Mouse (Mus musculus): Measurements from ENCODE around the gene Ngfr. TPM values are rescaled to one million over a fixed set of nuclear protein-coding genes. Genes with fewer than 3 reads are reported as not detected.

Gene Ngfr
- polyA plus RNA-seq, 1 experiment, result 2.0 TPM

GRCm38 (mm10) chr11:95597741-95598140 is 10.2 kb upstream of the Ngfr start:
- peaks cover 11% of the 10 kb centered on the region for H3K4me1 ChIP-seq (ENCODE audit: control insufficient read depth, insufficient read depth, low read length)
- no peaks in the 10 kb centered on the region for H3K36me3 ChIP-seq (ENCODE audit: control insufficient read depth, insufficient read depth, low read length, poor library complexity, severe bottlenecking)
- no peak overlapping the region for H3K4me3 ChIP-seq (ENCODE audit: low read depth, low read length)
- peaks cover 5% of the 10 kb centered on the region for H3K9me3 ChIP-seq (replicated peaks; ENCODE audit: control insufficient read depth, insufficient read depth, low read length, poor library complexity, severe bottlenecking)
- no peaks in the 10 kb centered on the region for H3K27me3 ChIP-seq (ENCODE audit: control insufficient read depth, insufficient read depth, low read length, poor library complexity, severe bottlenecking)
- no peak overlapping the region for H3K27ac ChIP-seq (ENCODE audit: insufficient read depth, low read length)
- no peak for TF ChIP-seq CTCF (IDR thresholded peaks at IDR 0.05; ENCODE audit: low read depth, low read length)
- no peak for TF ChIP-seq EP300 (IDR thresholded peaks at IDR 0.05; ENCODE audit: insufficient read depth, low read depth, low read length)
- TF ChIP-seq POLR2A (IDR thresholded peaks at IDR 0.05; ENCODE audit: insufficient read depth, low read length), result no peak
- H3K9ac ChIP-seq (ENCODE audit: low read depth, poor library complexity, severe bottlenecking), result no peak overlapping the region; the same call in 1 of the 2 replicates

DNA sequence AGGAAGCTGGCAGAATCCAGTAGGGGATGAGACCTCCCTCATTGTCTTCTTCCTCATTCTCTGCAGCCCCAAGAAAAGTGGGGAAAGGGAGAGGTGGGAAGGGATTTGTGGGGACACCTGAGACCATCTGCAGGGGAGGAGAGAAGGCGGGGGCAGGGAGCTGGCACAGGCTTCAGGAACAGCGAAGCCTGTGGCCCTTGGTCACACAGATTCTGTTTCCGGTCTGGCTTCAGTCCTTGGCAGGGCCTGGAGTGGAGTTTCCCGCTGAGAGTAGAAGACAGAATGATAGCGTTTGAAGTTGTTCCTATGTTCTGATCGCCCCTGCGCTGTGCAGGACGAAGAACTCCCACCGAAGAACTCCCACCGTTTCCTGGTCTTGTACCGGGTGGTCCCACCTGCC is 9.2 kb upstream of the Ngfr start:
- Histone ChIP-seq H3K9ac (ENCODE audit: low read depth, poor library complexity, severe bottlenecking) (no peak overlapping the region), H3K27me3 (ENCODE audit: control insufficient read depth, insufficient read depth, low read length, poor library complexity, severe bottlenecking) (no peaks in the 10 kb centered on the region), H3K9me3 (replicated peaks; ENCODE audit: control insufficient read depth, insufficient read depth, low read length, poor library complexity, severe bottlenecking) (no peaks in the 10 kb centered on the region), H3K36me3 (ENCODE audit: control insufficient read depth, insufficient read depth, low read length, poor library complexity, severe bottlenecking) (no peaks in the 10 kb centered on the region), H3K4me3 (ENCODE audit: low read depth, low read length) (no peak overlapping the region), H3K27ac (ENCODE audit: insufficient read depth, low read length) (no peak overlapping the region), H3K4me1 (ENCODE audit: control insufficient read depth, insufficient read depth, low read length) (peaks cover 11% of the 10 kb centered on the region)
- TF ChIP-seq CTCF (IDR thresholded peaks at IDR 0.05; ENCODE audit: low read depth, low read length), result no peak
- no peak for TF ChIP-seq EP300 (IDR thresholded peaks at IDR 0.05; ENCODE audit: insufficient read depth, low read depth, low read length)

GRCm38 (mm10) chr11:95596150-95596515 is 8.6 kb upstream of the Ngfr start:
- H3K27ac ChIP-seq (ENCODE audit: insufficient read depth, low read length), result no peak overlapping the region
- no peak overlapping the region for H3K9ac ChIP-seq (ENCODE audit: low read depth, poor library complexity, severe bottlenecking)

GRCm38 (mm10) chr11:95595438-95596149 is 8.1 kb upstream of the Ngfr start:
- H3K27ac ChIP-seq (ENCODE audit: insufficient read depth, low read length), result no peak overlapping the region
- H3K27me3 ChIP-seq (ENCODE audit: control insufficient read depth, insufficient read depth, low read length, poor library complexity, severe bottlenecking), result no peaks in the 10 kb centered on the region
- H3K9me3 ChIP-seq (replicated peaks; ENCODE audit: control insufficient read depth, insufficient read depth, low read length, poor library complexity, severe bottlenecking), result no peaks in the 10 kb centered on the region
- H3K4me1 ChIP-seq (ENCODE audit: control insufficient read depth, insufficient read depth, low read length), result peaks cover 9% of the 10 kb centered on the region
- no peak overlapping the region for H3K9ac ChIP-seq (ENCODE audit: low read depth, poor library complexity, severe bottlenecking)
- H3K36me3 ChIP-seq (ENCODE audit: control insufficient read depth, insufficient read depth, low read length, poor library complexity, severe bottlenecking), result no peaks in the 10 kb centered on the region
- TF ChIP-seq CTCF (IDR thresholded peaks at IDR 0.05; ENCODE audit: low read depth, low read length) (no peak), EP300 (IDR thresholded peaks at IDR 0.05; ENCODE audit: insufficient read depth, low read depth, low read length) (no peak), POLR2A (IDR thresholded peaks at IDR 0.05; ENCODE audit: insufficient read depth, low read length) (no peak)
- no peak overlapping the region for H3K4me3 ChIP-seq (ENCODE audit: low read depth, low read length)

More at GRCm38 (mm10) chr11:95596150-95596515, 8.6 kb upstream of the Ngfr start:
- Histone ChIP-seq H3K9me3 (replicated peaks; ENCODE audit: control insufficient read depth, insufficient read depth, low read length, poor library complexity, severe bottlenecking) (no peaks in the 10 kb centered on the region), H3K4me3 (ENCODE audit: low read depth, low read length) (no peak overlapping the region), H3K36me3 (ENCODE audit: control insufficient read depth, insufficient read depth, low read length, poor library complexity, severe bottlenecking) (no peaks in the 10 kb centered on the region), H3K27me3 (ENCODE audit: control insufficient read depth, insufficient read depth, low read length, poor library complexity, severe bottlenecking) (no peaks in the 10 kb centered on the region), H3K4me1 (ENCODE audit: control insufficient read depth, insufficient read depth, low read length) (peaks cover 11% of the 10 kb centered on the region)
- no peak for TF ChIP-seq EP300 (IDR thresholded peaks at IDR 0.05; ENCODE audit: insufficient read depth, low read depth, low read length)
- no peak for TF ChIP-seq CTCF (IDR thresholded peaks at IDR 0.05; ENCODE audit: low read depth, low read length)
- TF ChIP-seq POLR2A (IDR thresholded peaks at IDR 0.05; ENCODE audit: insufficient read depth, low read length), result no peak

GRCm38 (mm10) chr11:95594686-95595212 is 7.2 kb upstream of the Ngfr start:
- H3K4me3 ChIP-seq (ENCODE audit: low read depth, low read length), result no peak overlapping the region
- no peaks in the 10 kb centered on the region for H3K36me3 ChIP-seq (ENCODE audit: control insufficient read depth, insufficient read depth, low read length, poor library complexity, severe bottlenecking)
- no peak for TF ChIP-seq EP300 (IDR thresholded peaks at IDR 0.05; ENCODE audit: insufficient read depth, low read depth, low read length)
- no peak for TF ChIP-seq POLR2A (IDR thresholded peaks at IDR 0.05; ENCODE audit: insufficient read depth, low read length)
- no peak for TF ChIP-seq CTCF (IDR thresholded peaks at IDR 0.05; ENCODE audit: low read depth, low read length)
- H3K27me3 ChIP-seq (ENCODE audit: control insufficient read depth, insufficient read depth, low read length, poor library complexity, severe bottlenecking), result no peaks in the 10 kb centered on the region
- no peak overlapping the region for H3K9ac ChIP-seq (ENCODE audit: low read depth, poor library complexity, severe bottlenecking)
- peaks cover 6% of the 10 kb centered on the region for H3K4me1 ChIP-seq (ENCODE audit: control insufficient read depth, insufficient read depth, low read length)
- H3K9me3 ChIP-seq (replicated peaks; ENCODE audit: control insufficient read depth, insufficient read depth, low read length, poor library complexity, severe bottlenecking), result no peaks in the 10 kb centered on the region
- no peak overlapping the region for H3K27ac ChIP-seq (ENCODE audit: insufficient read depth, low read length)

DNA sequence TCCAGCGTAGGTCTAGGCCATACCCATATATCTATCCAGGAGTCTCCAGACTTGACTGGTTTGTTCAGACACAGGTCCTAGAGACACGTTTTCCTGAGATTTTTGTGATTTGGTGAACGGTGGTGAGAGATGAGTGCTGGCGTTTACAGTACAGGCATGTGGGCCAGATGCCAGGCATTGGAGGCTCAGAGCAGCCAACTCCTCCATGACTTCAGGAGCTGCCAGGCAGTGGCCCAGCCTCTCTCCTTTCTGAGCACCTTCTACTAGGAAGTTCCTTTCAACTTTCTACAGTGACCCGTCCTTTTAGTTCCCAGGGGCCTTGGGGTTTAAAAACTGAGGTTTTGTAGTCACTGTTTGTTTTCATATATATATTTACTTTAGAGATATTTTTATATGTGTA is 6.0 kb upstream of the Ngfr start:
- Histone ChIP-seq H3K9ac (ENCODE audit: low read depth, poor library complexity, severe bottlenecking) (no peak overlapping the region), H3K9me3 (replicated peaks; ENCODE audit: control insufficient read depth, insufficient read depth, low read length, poor library complexity, severe bottlenecking) (no peaks in the 10 kb centered on the region), H3K27me3 (ENCODE audit: control insufficient read depth, insufficient read depth, low read length, poor library complexity, severe bottlenecking) (no peaks in the 10 kb centered on the region), H3K36me3 (ENCODE audit: control insufficient read depth, insufficient read depth, low read length, poor library complexity, severe bottlenecking) (no peaks in the 10 kb centered on the region), H3K27ac (ENCODE audit: insufficient read depth, low read length) (no peak overlapping the region), H3K4me3 (ENCODE audit: low read depth, low read length) (no peak overlapping the region), H3K4me1 (ENCODE audit: control insufficient read depth, insufficient read depth, low read length) (peaks cover 6% of the 10 kb centered on the region)
- no peak for TF ChIP-seq POLR2A (IDR thresholded peaks at IDR 0.05; ENCODE audit: insufficient read depth, low read length)
- TF ChIP-seq CTCF (IDR thresholded peaks at IDR 0.05; ENCODE audit: low read depth, low read length), result no peak
- no peak for TF ChIP-seq EP300 (IDR thresholded peaks at IDR 0.05; ENCODE audit: insufficient read depth, low read depth, low read length)

Data from ES-Bruce4 (cell line).